Mouse (Mus musculus) kidney, adult 11 months (tissue): ENCODE results near the gene Bach2.

Experiments
- DNase-seq: peaks from one replicate; pipeline ENCODE4 v3.0.0; 2022

Bach2 gene

DNA sequence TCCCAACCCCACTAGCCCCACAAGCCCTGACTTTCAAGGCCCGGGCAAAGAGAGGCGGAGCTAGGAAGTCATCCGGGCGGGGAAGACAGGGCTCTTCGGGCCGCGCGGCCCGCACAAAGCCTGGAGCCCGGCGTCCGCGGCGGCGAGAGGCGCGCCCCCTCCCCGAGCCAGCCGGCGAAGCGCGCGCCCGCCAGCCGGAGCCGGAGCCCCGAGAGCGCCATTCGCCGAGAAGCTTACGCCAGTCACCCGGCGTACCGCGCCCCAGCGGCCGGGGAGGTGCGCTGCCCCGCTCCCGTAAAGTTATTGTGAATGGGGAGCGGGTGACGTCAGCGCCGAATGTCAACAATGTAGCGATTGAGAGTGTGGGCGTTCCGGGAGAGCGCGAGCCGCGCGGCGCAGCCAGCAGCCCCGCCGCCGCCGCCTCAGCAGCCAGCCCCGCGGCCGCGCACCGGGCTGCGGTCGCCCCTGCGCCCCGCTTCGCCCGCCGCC lies at the start of gene Bach2:
Gene Bach2 (plus strand): TSS at position 439 of the 489 bp plus-strand sequence.
- peak; percentile 80 for DNase-seq

DNA sequence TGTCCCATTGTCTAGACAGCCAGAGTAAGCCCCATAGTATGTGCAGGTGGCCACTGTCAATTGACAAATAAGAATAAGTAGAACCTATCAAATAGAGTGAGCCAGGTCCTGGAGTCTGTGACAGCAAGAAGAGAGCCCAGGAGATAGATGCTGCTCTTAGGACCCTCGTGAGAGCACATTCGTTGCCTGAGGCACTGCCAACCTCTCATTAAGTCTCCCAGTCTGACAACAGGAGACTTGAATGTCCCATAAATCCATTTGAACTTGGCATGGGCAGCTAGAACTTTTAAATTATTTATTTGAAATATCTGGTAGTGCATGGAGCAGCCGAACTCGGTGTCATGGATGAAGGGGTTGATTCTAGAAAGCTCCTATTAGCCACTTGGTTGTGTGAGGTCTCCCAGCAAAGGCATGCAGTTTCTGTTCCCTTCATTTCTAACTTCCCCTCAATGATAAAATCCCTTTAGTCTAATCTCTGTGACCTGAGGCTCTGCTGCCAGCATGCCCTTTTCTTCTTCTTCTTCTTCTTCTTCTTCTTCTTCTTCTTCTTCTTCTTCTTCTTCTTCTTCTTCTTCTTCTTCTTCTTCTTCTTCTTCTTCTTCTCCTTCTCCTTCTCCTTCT lies 49.1 kb upstream of the Bach2 start:
- no peak for DNase-seq

GRCm38 (mm10) chr4:32190506-32190905 lies 48.1 kb upstream of the Bach2 start:
- no peak for DNase-seq

GRCm38 (mm10) chr4:32195945-32196921 lies 42.4 kb upstream of the Bach2 start:
- peak; percentile 49 for DNase-seq

DNA sequence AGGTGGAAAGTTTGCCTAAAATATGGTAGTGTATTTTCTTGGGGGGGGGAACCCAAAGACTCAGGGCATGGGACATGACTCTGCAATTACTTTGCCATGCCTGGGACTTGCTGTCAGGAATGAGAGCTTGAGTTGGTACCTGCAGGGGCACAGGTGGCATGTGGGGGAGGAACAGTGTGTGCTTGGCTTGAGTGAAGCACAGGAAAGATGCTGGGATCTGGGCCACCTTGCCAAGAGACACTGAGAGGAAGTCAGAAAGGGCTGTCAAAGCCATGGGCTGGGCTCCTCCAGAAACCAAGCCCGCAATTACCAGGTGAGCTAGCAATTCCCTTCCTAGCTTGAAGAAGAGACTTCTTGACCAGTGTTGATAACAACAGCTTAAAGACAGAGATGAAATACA lies 40.6 kb upstream of the Bach2 start:
- DNase-seq = no peak

GRCm38 (mm10) chr4:32198589-32198988 lies 40.0 kb upstream of the Bach2 start:
- no peak for DNase-seq

- DNase-seq = no peak
These were observed 39.4 kb upstream of the Bach2 start for GRCm38 (mm10) chr4:32199156-32199555.

GRCm38 (mm10) chr4:32201114-32201513 lies 37.5 kb upstream of the Bach2 start:
- DNase-seq = no peak

GRCm38 (mm10) chr4:32202362-32202761 lies 36.2 kb upstream of the Bach2 start:
- DNase-seq = no peak

DNA sequence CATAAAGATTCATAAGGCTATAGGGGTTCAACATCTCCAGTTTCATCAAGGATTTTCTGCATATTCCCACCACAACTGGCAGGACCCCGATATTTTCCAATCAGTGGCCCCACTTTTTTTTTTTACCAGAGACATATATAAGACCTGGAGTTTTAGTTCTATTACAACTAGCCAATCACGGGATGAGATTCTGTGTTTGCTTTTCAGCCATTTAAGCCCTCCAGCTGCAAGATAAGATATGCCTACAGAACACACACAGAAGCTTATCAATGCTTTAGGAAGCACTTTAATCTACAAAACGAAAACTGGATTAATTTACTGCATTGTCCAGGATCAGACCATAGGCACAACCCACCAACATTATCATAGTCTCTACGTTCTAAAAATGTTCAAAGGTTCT lies 33.8 kb upstream of the Bach2 start:
- DNase-seq = no peak

GRCm38 (mm10) chr4:32205825-32206224 lies 32.8 kb upstream of the Bach2 start:
- no peak for DNase-seq

DNA sequence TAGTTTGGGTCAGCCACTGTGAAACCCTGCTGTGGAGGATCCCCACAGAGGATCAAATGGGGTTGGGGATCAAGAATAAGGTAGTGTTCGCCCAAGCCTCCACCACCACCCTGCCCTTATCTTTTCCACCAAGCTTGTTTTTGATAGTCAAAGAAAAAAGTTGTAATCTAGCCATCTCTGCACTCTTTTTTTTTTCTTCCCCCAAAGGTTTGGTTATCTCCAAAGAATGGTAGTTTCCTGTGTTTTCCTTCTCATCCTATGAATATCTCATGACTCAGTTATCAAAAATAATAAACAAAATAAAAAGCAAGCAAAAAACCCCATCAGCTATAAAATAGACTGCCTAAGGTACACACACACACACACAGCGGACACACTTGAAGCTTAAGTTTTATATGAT lies 28.6 kb upstream of the Bach2 start:
- DNase-seq = no peak

DNA sequence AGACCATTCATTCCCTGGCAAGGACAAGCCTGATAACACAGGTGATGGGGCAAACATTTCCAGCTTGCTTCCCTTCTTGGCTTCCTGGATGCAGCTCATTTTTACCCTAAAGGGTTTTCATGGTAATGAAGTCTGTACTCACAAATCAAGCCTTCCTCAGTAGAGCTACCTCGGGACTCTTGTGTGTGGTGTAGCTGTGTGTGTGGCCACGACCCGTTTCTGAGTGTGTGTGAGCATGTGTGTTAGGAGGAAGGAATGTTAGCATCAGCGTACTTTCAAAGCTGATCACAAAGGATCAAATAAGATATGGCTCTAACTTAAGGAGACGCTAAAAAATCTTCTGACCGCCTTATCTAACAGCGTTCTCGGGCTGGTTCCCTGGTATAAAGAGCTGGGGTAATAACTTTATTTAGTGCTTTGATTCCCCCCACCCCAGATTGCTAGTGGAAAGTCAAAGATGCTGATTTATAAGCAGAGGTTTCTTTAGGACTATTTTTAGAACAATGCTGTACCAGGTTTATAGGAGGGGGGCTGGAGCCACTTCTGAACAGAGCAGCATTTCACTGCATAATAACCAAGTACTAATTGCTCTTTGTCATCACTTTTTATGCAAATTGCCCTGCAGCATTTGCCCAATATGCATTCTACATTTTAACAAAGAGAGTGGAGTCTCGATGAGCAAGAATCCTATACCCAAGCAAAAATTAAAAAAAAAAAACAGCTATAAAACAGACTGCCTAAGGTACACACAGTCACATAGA lies 28.0 kb upstream of the Bach2 start:
- DNase-seq = no peak

DNA sequence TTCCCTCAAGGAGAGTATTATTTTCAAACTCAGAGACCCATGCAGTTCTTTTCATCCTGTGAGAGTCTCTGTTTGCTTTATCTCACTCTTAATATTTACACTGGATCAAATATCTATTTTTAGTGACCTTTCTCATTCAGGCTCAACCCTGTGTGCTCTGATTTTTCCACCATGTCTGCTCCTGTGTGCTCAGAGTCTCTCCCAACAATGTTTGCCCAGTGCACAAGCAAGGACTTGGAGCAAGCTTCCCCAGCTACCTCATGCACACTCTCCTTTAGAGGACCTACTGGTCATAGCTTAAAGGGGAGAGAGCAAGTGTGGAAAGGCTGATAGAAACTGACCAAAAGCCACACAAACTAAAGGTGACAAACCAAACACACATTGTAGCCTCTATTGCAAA lies 26.0 kb upstream of the Bach2 start:
- DNase-seq = no peak

- no peak for DNase-seq
These were observed 22.1 kb upstream of the Bach2 start for GRCm38 (mm10) chr4:32216466-32216865.

DNA sequence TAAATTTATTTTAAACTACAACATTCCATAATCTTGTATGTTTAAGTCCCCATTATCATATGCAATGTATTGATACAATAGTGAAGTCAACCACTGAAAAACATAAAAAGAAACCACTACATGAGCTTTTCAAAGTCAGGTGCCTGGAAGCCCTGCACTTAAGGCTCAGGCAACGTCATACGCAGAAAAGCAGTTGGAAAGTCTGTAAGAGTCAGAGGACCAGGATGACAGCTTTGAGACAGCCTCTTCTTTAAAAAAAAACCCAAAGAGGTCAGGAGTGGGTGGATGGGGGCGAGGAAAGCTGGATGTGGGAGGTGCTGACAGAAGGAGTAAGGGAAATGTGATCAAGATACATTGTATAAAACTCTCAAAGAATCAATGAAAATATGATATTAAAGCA lies 21.6 kb upstream of the Bach2 start:
- DNase-seq = no peak

- DNase-seq = no peak
These were observed 21.0 kb upstream of the Bach2 start for GRCm38 (mm10) chr4:32217593-32217992.

DNA sequence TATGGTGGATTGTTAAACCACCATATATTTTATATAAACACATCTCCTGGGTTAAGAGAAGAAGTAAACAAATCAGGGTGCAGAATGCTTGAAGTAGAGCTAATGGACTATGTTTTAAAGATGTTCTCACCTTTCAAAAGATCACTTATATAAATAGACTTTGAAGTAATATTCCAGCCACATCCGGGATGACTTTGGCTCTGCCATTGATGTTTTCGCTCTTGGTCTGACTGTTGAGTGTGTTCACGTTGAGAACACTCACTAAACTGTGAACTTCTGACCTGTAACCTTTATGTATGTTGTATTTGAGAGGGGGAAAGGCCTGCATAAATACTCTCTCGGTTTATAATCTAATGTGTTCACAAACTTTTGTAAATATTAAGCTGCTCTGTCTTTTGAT lies 20.2 kb upstream of the Bach2 start:
- no peak for DNase-seq

GRCm38 (mm10) chr4:32219428-32220128 lies 19.0 kb upstream of the Bach2 start:
- DNase-seq = no peak

- no peak for DNase-seq
These were observed 18.5 kb upstream of the Bach2 start for GRCm38 (mm10) chr4:32220129-32220491.

GRCm38 (mm10) chr4:32220961-32221360 lies 17.6 kb upstream of the Bach2 start:
- DNase-seq = no peak

DNA sequence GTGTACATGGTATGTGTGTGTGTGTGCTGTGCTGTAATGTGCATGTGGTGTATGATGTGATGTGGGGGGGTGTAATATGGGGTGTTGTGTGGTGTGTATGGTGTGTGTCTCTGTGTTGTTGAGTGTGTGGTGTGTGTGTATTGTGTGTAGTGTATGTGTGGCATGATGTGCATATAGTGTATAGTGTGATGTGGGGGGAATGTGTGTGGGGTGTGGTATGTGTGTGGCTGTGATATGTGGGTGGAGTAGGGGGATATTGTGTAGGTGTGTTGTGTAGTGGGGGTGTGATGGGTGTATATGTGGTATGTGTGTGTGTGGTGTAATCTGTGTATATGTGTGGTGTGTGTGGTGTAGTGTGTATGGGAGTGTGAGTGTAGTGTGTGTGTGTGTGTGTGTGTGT lies 15.0 kb upstream of the Bach2 start:
- no peak for DNase-seq

GRCm38 (mm10) chr4:32225191-32225590 lies 13.4 kb upstream of the Bach2 start:
- DNase-seq = no peak
